Mouse (Mus musculus) heart, embryonic 16.5 days (tissue): ENCODE measurements around the gene H2afz. TPM values are rescaled to one million over a fixed set of nuclear protein-coding genes. Genes with fewer than 3 reads are reported as not detected.
"Not testable (repeated sequence)": the region's sequence is repeated elsewhere in the genome, so short reads cannot be mapped to it uniquely, and the experiment has no call there.

Experiments used
- ATAC-seq: fragments of 200-750 bp; cut with Nextera tagmentation; replicated peaks from 2 replicates; pipeline ENCODE4 v1.8.0; 2017; ENCODE audit warnings: moderate number of reproducible peaks; ENCODE audit not compliant: insufficient read depth, low FRiP score; ENCODE audit errors: extremely low read depth
- H3K27ac ChIP-seq: fragments of 300-500 bp; sonication (generic); 2 replicates; pipeline ENCODE4 v1.5.1; 2014; ENCODE audit warnings: mild to moderate bottlenecking, low read length, control low read depth, moderate library complexity
- H3K27me3 ChIP-seq: fragments of 300-500 bp; sonication (generic); 2 replicates; pipeline ENCODE4 v1.6.1; 2014; ENCODE audit warnings: low read length, mixed read lengths; ENCODE audit not compliant: control insufficient read depth, insufficient read depth
- H3K36me3 ChIP-seq: fragments of 300-500 bp; sonication (generic); 2 replicates; pipeline ENCODE4 v1.6.1; 2014; ENCODE audit not compliant: control insufficient read depth, insufficient read depth
- H3K4me1 ChIP-seq: fragments of 300-500 bp; sonication (generic); 2 replicates; pipeline ENCODE4 v1.6.1; 2014; ENCODE audit warnings: low read length, mixed read lengths; ENCODE audit not compliant: control insufficient read depth, insufficient read depth
- H3K4me2 ChIP-seq: fragments of 300-500 bp; sonication (generic); 2 replicates; pipeline ENCODE4 v1.6.1; 2014; ENCODE audit warnings: low read depth, mild to moderate bottlenecking, control low read depth, low read length
- H3K4me3 ChIP-seq: fragments of 300-500 bp; sonication (generic); 2 replicates; pipeline ENCODE4 v1.5.1; 2014; ENCODE audit warnings: mild to moderate bottlenecking, control low read depth, low read length
- H3K9ac ChIP-seq: fragments of 300-500 bp; sonication (generic); 2 replicates; pipeline ENCODE4 v1.6.1; 2014; ENCODE audit warnings: low read length, control low read depth
- H3K9me3 ChIP-seq: fragments of 300-500 bp; sonication (generic); replicated peaks from 2 replicates; pipeline ENCODE4 v1.6.1; 2016; ENCODE audit warnings: low read length; ENCODE audit not compliant: control insufficient read depth
- WGBS: fragments of 180-500 bp; shearing (Covaris S2); extraction: QIAGEN DNeasy Blood & Tissue Kit; methylation state at CpG from one replicate; pipeline ENCODE4 v1.1.7; 2014; 5-methylcytosine and 5-hydroxymethylcytosine counted together
- polyA plus RNA-seq: library from polyadenylated mRNA; unstranded; fragments of >200 nt; fragmentation: Nextera tagmentation; extraction: Ambion mirVana; gene quantifications from 2 replicates; pipeline ENCODE4 v1.2.1, GENCODE M21; 2015

H2afz gene
- polyA plus RNA-seq, 1 experiment from 2014 or later: 1,062 TPM

GRCm38 (mm10) chr3:137895196-137895595, 30.9 kb downstream of the H2afz start:
- Histone ChIP-seq H3K27ac (no peak overlapping the region), H3K4me2 (no peak overlapping the region), H3K9me3 (no peaks in the 10 kb centered on the region), H3K27me3 (no peaks in the 10 kb centered on the region), H3K4me3 (no peak overlapping the region), H3K36me3 (peaks cover 21% of the 10 kb centered on the region), H3K4me1 (no peaks in the 10 kb centered on the region), H3K9ac (no peak overlapping the region)
- no peak for ATAC-seq
- 98% methylated on average over 3 of the region's 3 CpGs for WGBS

GRCm38 (mm10) chr3:137896386-137896785, 32.1 kb downstream of the H2afz start:
- H3K9ac ChIP-seq: no peak overlapping the region
- no peak for ATAC-seq
- peaks cover 22% of the 10 kb centered on the region for H3K36me3 ChIP-seq
- 89% methylated on average over 4 of the region's 4 CpGs for WGBS
- no peak overlapping the region for H3K27ac ChIP-seq
- H3K9me3 ChIP-seq: no peaks in the 10 kb centered on the region
- H3K4me2 ChIP-seq: no peak overlapping the region
- no peak overlapping the region for H3K4me3 ChIP-seq
- no peaks in the 10 kb centered on the region for H3K4me1 ChIP-seq
- H3K27me3 ChIP-seq: no peaks in the 10 kb centered on the region

GRCm38 (mm10) chr3:137896867-137897266, 32.6 kb downstream of the H2afz start:
- Histone ChIP-seq H3K4me2 (no peak overlapping the region), H3K27ac (no peak overlapping the region), H3K4me1 (no peaks in the 10 kb centered on the region), H3K36me3 (peaks cover 23% of the 10 kb centered on the region), H3K27me3 (no peaks in the 10 kb centered on the region), H3K4me3 (no peak overlapping the region), H3K9me3 (no peaks in the 10 kb centered on the region), H3K9ac (no peak overlapping the region)
- WGBS: 76% methylated on average over 3 of the region's 3 CpGs
- ATAC-seq: no peak

GRCm38 (mm10) chr3:137897685-137898084, 33.4 kb downstream of the H2afz start:
- no peak overlapping the region for H3K9ac ChIP-seq
- no peak overlapping the region for H3K4me2 ChIP-seq
- H3K4me3 ChIP-seq: no peak overlapping the region
- H3K36me3 ChIP-seq: peaks cover 26% of the 10 kb centered on the region
- WGBS: 87% methylated on average over 5 of the region's 5 CpGs
- H3K4me1 ChIP-seq: no peaks in the 10 kb centered on the region
- no peak overlapping the region for H3K27ac ChIP-seq
- H3K9me3 ChIP-seq: no peaks in the 10 kb centered on the region
- H3K27me3 ChIP-seq: no peaks in the 10 kb centered on the region
- ATAC-seq: no peak; the same call in 1 of the 2 replicates

GRCm38 (mm10) chr3:137900149-137900548, 35.9 kb downstream of the H2afz start:
- H3K36me3 ChIP-seq: peaks cover 26% of the 10 kb centered on the region

GRCm38 (mm10) chr3:137913093-137913492, 48.8 kb downstream of the H2afz start:
- peaks cover 6% of the 10 kb centered on the region for H3K4me1 ChIP-seq
- no peak overlapping the region for H3K4me2 ChIP-seq
- peaks cover 3% of the 10 kb centered on the region; the same call in 1 of the 2 replicates for H3K36me3 ChIP-seq
- WGBS: 62% methylated on average over 2 of the region's 2 CpGs
- no peak overlapping the region for H3K9ac ChIP-seq
- no peak overlapping the region for H3K4me3 ChIP-seq
- H3K27ac ChIP-seq: no peak overlapping the region
- ATAC-seq: no peak
- H3K9me3 ChIP-seq: no peaks in the 10 kb centered on the region
- no peaks in the 10 kb centered on the region for H3K27me3 ChIP-seq

More at GRCm38 (mm10) chr3:137900149-137900548, 35.9 kb downstream of the H2afz start:
- Histone ChIP-seq H3K9me3 (no peaks in the 10 kb centered on the region), H3K27ac (no peak overlapping the region), H3K9ac (no peak overlapping the region), H3K27me3 (no peaks in the 10 kb centered on the region), H3K4me2 (no peak overlapping the region), H3K4me1 (no peaks in the 10 kb centered on the region), H3K4me3 (no peak overlapping the region)
- WGBS: 85% methylated on average over 10 of the region's 10 CpGs
- no peak for ATAC-seq

- H3K27ac ChIP-seq, H3K4me2 ChIP-seq, ATAC-seq, H3K9ac ChIP-seq, H3K9me3 ChIP-seq, H3K36me3 ChIP-seq, H3K4me3 ChIP-seq, H3K27me3 ChIP-seq: not testable (repeated sequence)
- no CpG with 5 or more reads among the region's 1 CpGs for WGBS
- peaks cover 12% of the 10 kb centered on the region for H3K4me1 ChIP-seq
Measured at GRCm38 (mm10) chr3:137914567-137914966, 50.3 kb downstream of the H2afz start.

Other genes starting within 250 kb of the H2afz start
- 5.4 and 9.3 TPM in 2 replicates for gene Ddit4l, start 242.9 kb upstream of the H2afz start, polyA plus RNA-seq
- not detected in 2 replicates for gene Gm21962, start 193.0 kb upstream of the H2afz start, polyA plus RNA-seq
- gene Dnajb14, start 3.2 kb downstream of the H2afz start, polyA plus RNA-seq: 7.3 and 8.1 TPM in 2 replicates
- gene Lamtor3, start 54.0 kb downstream of the H2afz start, polyA plus RNA-seq: 115 and 120 TPM in 2 replicates
- 17.3 and 22.8 TPM in 2 replicates for gene Dapp1, start 117.1 kb downstream of the H2afz start, polyA plus RNA-seq
- 18.7 and 19.1 TPM in 2 replicates for gene 1110002E22Rik, start 200.6 kb downstream of the H2afz start, polyA plus RNA-seq
- gene Gm5105, start 202.9 kb downstream of the H2afz start, polyA plus RNA-seq: 0.36 and 0.45 TPM in 2 replicates